Mouse (Mus musculus) heart, embryonic 12.5 days (tissue): ENCODE results near the gene Serpini1. TPM values are rescaled to one million over a fixed set of nuclear protein-coding genes. Genes with fewer than 3 reads are reported as not detected.

Source experiments
- ATAC-seq: fragments of 200-750 bp; cut with Nextera tagmentation; 2 replicates; pipeline ENCODE4 v1.8.0; 2017; ENCODE audit warnings: moderate TSS enrichment, moderate library complexity; ENCODE audit not compliant: insufficient number of reproducible peaks, low FRiP score
- H3K27ac ChIP-seq: fragments of 300-500 bp; sonication (generic); 2 replicates; pipeline ENCODE4 v1.5.1; 2016; ENCODE audit warnings: mild to moderate bottlenecking, moderate library complexity; ENCODE audit not compliant: poor library complexity, severe bottlenecking
- H3K27me3 ChIP-seq: fragments of 300-500 bp; sonication (generic); replicated peaks from 2 replicates; pipeline ENCODE4 v1.6.1; 2016; ENCODE audit warnings: mild to moderate bottlenecking, moderate library complexity
- H3K36me3 ChIP-seq: fragments of 300-500 bp; sonication (generic); 2 replicates; pipeline ENCODE4 v1.6.1; 2016; ENCODE audit warnings: mild to moderate bottlenecking, moderate library complexity
- H3K4me1 ChIP-seq: fragments of 300-500 bp; sonication (generic); replicated peaks from 2 replicates; pipeline ENCODE4 v1.6.1; 2016; ENCODE audit warnings: mild to moderate bottlenecking
- H3K4me2 ChIP-seq: fragments of 300-500 bp; sonication (generic); 2 replicates; pipeline ENCODE4 v1.6.1; 2016; ENCODE audit warnings: mild to moderate bottlenecking, moderate library complexity
- H3K4me3 ChIP-seq: fragments of 300-500 bp; sonication (generic); 2 replicates; pipeline ENCODE4 v1.5.1; 2016; ENCODE audit warnings: mild to moderate bottlenecking
- H3K9ac ChIP-seq: fragments of 300-500 bp; sonication (generic); 2 replicates; pipeline ENCODE4 v1.6.1; 2016; ENCODE audit warnings: mild to moderate bottlenecking, moderate library complexity
- H3K9me3 ChIP-seq: fragments of 300-500 bp; sonication (generic); replicated peaks from 2 replicates; pipeline ENCODE4 v1.6.1; 2016; ENCODE audit warnings: mild to moderate bottlenecking, moderate library complexity
- WGBS: fragments of 180-500 bp; shearing (Covaris S2); methylation state at CpG from one replicate; pipeline ENCODE4 v1.1.7; 2016; 5-methylcytosine and 5-hydroxymethylcytosine counted together
- polyA plus RNA-seq: library from polyadenylated mRNA; unstranded; fragments of >200 nt; fragmentation: Nextera tagmentation; extraction: Ambion mirVana; gene quantifications from 2 replicates; pipeline ENCODE4 v1.2.1, GENCODE M21; 2016

Gene Serpini1
- polyA plus RNA-seq, 1 experiment from 2014 or later = 0.75 TPM

DNA sequence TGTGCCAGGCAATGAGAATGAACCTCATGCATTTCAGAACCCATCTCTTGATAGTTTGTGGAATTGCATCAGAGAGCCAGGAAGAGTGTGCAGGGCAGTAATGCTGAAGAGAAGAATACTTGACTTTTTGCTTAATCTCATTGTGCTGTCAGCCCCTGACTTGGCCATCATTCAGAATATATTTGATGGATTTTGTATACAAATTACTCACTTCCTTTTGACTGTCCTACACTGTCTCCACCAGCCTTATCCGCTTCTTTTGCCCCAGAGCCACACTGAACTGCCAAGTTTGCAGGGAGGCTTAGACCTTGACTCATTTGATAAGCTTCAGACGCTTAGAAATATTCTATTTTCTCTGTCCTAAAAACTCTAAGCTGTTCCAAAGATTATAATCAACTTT is 129.4 kb downstream of the Serpini1 start:
- Histone ChIP-seq H3K27me3 (no peaks in the 10 kb centered on the region), H3K36me3 (no peaks in the 10 kb centered on the region), H3K9ac (no peak overlapping the region), H3K4me3 (no peak overlapping the region), H3K9me3 (no peaks in the 10 kb centered on the region), H3K4me1 (no peaks in the 10 kb centered on the region), H3K4me2 (no peak overlapping the region), H3K27ac (no peak overlapping the region)
- no peak for ATAC-seq
- WGBS = 48% methylated on average over 2 of the region's 2 CpGs

DNA sequence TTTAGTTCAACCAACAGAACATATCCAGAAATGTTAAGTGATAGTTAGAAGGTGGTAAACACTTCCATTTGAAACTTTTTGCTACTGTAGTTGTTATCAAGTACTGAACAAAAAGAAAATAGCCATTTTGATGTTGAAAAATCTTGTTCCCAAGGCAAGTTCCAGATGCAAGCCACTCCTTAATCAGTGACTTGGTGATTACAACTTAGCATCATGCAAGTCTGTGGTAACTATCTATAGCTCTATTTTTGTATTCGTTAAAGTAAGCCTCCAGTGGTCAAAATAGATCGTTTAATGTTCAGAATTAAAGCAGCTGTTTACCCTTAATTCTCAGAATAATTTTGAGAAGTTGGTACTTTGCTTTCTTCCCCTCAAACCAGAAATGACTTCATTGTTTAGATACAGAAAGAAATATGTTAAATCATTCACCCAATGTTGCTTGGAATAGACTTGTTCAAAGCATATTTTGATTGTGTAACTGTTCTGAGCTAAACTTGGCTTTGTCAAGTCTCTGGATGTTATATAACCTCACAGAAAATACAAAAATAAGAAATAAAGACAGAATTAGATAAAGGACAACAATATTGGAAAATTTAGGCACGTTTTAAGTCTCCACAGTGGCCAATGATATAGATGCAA is 130.0 kb downstream of the Serpini1 start:
- no peaks in the 10 kb centered on the region for H3K4me1 ChIP-seq
- H3K4me3 ChIP-seq = no peak overlapping the region
- H3K9ac ChIP-seq = no peak overlapping the region
- no peaks in the 10 kb centered on the region for H3K27me3 ChIP-seq
- WGBS = 62% methylated on average over 3 of the region's 3 CpGs
- no peak overlapping the region for H3K27ac ChIP-seq
- ATAC-seq = no peak
- no peaks in the 10 kb centered on the region for H3K36me3 ChIP-seq
- no peaks in the 10 kb centered on the region for H3K9me3 ChIP-seq
- H3K4me2 ChIP-seq = no peak overlapping the region

DNA sequence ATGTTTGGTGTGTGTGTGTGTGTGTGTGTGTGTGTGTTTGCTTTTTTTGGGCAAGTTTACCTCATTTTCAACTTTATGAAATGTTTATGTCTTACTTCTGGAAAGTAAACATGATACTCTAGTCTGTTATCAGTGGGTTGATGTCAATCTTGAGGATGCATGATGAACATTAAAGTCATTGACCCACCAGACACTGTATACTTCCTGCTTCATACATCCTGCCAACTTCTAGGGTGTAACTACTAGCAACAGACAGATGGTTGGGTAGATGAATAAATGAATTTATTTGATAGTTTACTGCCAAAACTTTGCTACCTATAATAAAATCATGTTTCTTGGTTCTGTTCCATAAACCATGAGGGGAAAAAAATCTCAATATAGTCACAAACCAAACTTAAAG is 133.0 kb downstream of the Serpini1 start:
- Histone ChIP-seq H3K27ac (no peak overlapping the region), H3K4me3 (no peak overlapping the region)

DNA sequence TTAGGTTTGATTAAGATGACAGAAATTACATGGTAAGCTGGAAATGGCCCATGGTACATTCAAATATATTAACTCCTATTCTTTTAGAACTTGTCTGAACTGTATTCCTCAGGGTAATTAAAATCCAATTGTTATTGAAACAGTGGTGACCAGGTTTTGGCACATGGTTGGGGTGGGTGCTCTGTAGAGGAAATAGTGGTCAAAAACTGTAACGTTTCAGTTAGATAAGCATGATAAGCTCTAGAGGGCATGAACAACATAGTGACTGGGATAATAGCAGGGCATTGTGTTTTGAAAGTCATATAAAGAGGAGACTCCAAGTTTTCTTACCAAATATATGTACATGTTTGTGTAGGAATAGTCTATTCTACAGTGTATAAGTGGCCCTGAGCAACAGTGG is 134.7 kb downstream of the Serpini1 start:
- ATAC-seq = no peak
- Histone ChIP-seq H3K9ac (no peak overlapping the region), H3K4me2 (no peak overlapping the region), H3K4me1 (peaks cover 9% of the 10 kb centered on the region), H3K36me3 (no peaks in the 10 kb centered on the region), H3K4me3 (no peak overlapping the region), H3K9me3 (no peaks in the 10 kb centered on the region), H3K27ac (no peak overlapping the region), H3K27me3 (no peaks in the 10 kb centered on the region)
- 27% methylated on average over 1 of the region's 1 CpGs for WGBS

More for the DNA sequence above, 133.0 kb downstream of the Serpini1 start:
- Histone ChIP-seq H3K9me3 (no peaks in the 10 kb centered on the region), H3K4me2 (no peak overlapping the region), H3K27me3 (no peaks in the 10 kb centered on the region), H3K4me1 (no peaks in the 10 kb centered on the region), H3K36me3 (no peaks in the 10 kb centered on the region), H3K9ac (no peak overlapping the region)
- no peak for ATAC-seq

Other genes starting within 250 kb of the Serpini1 start
- not detected in 2 replicates for gene Wdr49, start 75.4 kb upstream of the Serpini1 start, polyA plus RNA-seq
- 62.5 and 64.4 TPM in 2 replicates for gene Pdcd10, start 691 bp upstream of the Serpini1 start, polyA plus RNA-seq
- not detected in 2 replicates for gene Gm29133, start 190.7 kb downstream of the Serpini1 start, polyA plus RNA-seq